Mouse (Mus musculus) lung, postnatal 0 days (tissue): ENCODE data around the gene Prkce.

Experiments used
- CTCF ChIP-seq: IDR thresholded peaks from 2 replicates; pipeline ENCODE4 v1.5.1; 2016; ENCODE audit warnings: antibody characterized with exemption, mild to moderate bottlenecking
- EP300 ChIP-seq: IDR thresholded peaks from 2 replicates; pipeline ENCODE4 v1.6.1; 2016; ENCODE audit warnings: antibody characterized with exemption, mild to moderate bottlenecking, control low read depth

DNA sequence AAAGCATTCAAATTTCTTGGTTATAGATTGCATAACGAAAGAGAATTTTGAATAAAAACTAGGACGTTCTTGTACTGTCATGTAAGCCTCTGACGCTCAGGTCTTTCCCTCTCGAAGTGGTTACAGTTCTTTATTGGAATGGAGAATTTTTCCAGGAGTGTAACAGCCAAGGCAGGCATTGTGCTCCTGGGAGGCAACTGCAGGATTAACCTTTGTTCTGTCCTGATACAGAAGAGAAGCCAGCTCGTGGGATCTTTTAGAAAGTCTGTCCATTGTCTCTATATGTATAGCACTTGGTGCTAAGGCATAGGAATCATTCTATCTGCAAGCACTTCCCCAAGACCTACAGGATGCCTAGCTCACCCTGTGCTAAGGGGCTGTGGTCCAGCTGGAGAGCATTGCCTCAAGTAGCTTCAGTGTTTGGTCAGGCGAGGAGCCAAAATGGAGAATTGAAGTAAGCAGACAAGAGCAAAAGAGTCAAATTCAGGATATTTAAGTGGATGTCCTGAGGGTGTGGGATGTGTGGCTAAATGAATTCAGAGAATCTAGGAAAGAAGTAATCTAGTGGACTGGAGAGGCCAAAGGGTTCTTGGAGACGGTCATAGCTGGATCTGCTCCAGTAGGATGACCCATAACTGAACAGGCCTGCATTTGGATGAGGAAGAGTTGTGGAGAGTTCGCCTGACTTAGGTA lies 240.5 kb downstream of the Prkce start:
- no peak for TF ChIP-seq EP300
- no peak for TF ChIP-seq CTCF
